Mouse (Mus musculus) G1E (cell line): ENCODE measurements around the gene Sorbs1.

Experiments used
- CTCF ChIP-seq: IDR thresholded peaks from 2 replicates; pipeline ENCODE4 v1.5.1; 2012; ENCODE audit warnings: low read depth, low read length, inconsistent platforms, mixed read lengths
- GATA1 ChIP-seq: IDR thresholded peaks from 2 replicates; pipeline ENCODE4 v1.6.1; 2012; ENCODE audit warnings: borderline replicate concordance, low read length, inconsistent platforms, mixed read lengths
- POLR2AphosphoS5 ChIP-seq: IDR thresholded peaks from 2 replicates; pipeline ENCODE4 v1.6.1; 2012; ENCODE audit warnings: low read depth, low read length, inconsistent platforms; ENCODE audit not compliant: insufficient replicate concordance

DNA sequence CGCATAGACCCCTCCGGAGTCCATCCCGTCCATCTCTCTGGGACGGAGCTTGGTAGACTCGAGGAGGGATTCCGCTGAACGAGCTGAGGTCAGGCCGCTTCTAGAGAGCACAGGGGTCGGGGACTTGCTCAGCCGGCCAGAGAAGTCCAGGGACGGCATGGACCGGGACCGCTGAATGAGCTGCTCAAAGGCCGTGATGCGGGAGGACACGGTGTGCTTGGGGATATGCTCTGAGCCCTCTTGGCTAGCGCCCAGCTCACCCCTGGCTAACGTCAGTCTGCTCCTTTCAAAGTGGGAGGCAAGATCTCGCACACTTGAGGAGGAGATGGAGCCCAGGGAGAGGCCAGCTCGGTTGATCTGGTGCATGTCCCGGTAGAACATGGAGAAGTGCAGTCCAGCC, 187.5 kb downstream of the Sorbs1 start:
- no peak for TF ChIP-seq CTCF
- TF ChIP-seq GATA1 = no peak
- no peak for TF ChIP-seq POLR2AphosphoS5
